Mouse (Mus musculus) kidney, adult 8-10 months (tissue): Measurements from ENCODE around the gene Arl5a.
A peak's percentile ranks its signal among the peaks of the same experiment; 100 is the strongest.

Source experiments
- DNase-seq, 2 experiments: peaks; one replicate each; pipeline ENCODE4 v3.0.0; 2022

Arl5a gene

DNA sequence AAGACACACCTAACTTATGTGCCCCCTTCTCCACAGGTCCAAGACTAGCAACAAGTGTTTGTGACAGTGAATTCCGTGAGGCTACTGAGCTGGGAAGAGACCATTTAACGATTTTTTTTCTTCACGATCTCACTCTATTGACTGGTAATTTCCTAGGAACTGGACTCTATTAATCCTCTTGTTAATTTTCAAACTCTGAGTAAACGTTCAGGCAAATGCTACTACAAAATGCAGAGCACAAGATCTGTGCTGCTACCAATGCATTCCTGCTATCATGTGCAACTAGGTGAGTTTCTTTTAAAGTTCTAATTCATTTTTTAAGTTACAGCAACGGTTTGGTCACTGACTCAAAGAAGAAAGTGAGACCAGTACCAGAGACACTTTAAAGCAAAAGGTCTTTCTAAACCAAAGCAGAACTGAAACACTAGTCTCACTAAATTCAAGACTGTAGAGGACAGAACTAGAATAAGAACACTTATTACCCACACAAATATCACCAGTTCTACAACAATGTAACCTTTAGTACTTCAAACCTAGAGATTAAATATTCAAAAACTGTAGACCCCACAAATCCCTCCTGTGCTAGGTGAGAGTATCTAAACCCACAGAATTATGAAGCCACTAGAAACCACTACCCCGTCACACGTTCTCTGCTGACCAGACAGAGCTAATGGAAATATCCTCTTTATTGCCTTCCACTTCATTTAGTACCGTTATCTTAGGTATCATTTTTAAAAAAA lies 1.7 kb downstream of the Arl5a start:
- no peak for DNase-seq

DNA sequence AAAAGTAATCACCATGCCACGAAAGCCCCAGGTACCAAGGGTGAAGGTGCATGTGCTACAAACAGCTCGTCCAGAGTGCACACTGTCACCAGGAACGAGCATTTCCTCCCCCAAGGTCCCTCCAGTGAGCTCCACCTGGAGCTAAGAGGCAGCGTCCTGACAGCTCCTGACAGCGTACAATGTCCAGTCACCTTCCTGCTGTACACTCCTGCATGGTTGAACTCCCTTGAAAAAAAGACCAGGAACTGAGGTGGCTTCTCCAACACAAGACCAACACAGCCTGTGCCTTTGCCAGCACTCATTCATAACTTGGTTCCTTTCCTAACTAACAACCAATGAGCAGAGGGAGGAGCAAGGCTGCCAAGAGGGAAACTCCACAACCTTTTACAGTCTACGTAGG lies 3.5 kb downstream of the Arl5a start:
- peak; percentile 61 to 68 for DNase-seq

DNA sequence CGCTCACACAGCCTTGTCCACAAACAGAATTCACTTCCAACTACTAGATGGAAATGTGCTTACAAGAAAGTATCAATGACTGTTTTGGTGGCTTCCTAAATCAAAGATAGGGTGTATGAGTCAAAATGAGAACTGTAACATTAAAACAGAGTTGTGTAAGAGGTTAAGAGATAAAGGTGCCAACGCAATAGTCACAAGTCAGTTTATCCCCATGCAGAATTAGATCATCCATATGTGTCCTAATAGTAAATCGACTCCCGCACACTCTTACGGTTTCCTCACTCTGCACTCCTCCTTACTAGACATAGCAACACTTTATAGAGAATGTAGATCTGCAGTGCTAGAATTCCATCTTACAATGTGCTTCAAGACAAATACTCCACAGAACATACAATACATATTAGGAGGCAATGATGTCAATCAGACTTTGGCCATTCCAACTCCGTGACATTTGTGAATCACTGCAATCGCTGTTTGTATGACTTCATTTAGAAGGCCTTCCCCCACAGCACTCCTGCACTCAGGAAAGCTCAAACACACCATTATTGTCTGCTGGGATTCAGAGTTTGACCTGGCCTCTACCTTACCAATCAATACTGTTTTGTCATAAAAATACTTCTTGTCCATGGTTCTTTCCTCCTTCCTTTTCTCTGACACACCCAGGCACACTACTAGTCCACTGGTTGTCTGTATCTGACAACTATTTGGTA lies 4.5 kb downstream of the Arl5a start:
- DNase-seq = no peak

DNA sequence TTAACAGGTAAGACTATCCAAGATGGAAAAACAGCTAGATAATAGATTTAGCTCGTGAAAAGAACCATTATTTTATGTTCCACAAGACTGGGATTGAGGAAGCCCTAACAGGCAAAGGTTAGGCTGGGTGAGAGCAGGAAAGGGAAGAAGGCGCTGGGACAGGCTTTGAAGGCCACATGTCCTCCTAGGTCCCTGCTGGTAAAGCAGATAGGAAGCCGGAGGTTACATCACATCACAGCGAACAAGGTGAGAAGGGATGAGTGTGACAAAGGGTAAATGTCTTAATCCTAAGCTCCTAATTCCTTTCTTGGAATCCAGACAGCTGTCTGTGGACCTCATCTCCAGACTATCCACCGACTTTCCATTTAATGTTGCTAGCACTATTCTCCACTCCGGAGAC lies 5.4 kb downstream of the Arl5a start:
- DNase-seq = no peak

DNA sequence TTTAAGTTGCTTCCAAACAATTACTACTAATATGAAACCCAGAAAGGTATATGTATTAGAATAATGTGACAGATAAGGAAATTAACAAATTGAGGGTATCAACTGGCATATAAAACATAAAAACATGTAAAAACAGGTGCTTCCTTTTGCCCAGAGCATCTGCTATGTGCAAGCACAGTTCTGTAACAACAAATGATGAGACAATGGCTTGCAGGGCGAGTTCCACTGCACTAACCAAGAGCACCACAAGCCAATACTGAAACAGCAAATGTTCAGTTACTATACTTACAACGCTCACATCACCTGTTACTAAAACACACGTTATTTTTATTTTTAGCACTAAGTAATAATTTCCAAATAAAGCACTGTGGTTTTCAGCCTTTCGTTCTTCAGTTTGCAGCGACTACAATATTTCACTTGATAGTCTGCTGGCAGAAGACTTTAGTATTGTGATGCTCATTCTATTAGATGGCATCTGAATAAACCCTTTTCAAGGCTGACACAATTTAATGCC lies 12.1 kb downstream of the Arl5a start:
- no peak for DNase-seq

DNA sequence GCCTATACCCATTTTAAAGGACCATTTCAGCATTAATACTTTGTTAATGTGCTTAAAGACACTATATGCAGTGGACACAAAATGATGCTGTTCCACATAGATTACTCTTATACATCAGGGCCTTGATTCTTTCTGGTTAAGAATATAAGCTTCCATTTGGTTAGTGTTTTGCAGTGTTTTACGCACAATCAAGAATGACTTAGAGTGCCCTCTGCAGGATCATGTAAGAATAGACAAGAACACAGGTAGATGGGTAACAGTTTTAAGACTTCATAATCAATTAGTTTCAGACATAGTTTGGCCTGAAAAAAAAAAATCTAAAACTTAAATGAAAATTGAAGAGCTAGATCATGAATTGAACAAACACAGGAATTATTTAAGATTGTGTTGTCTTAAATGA lies 18.2 kb downstream of the Arl5a start:
- no peak for DNase-seq

DNA sequence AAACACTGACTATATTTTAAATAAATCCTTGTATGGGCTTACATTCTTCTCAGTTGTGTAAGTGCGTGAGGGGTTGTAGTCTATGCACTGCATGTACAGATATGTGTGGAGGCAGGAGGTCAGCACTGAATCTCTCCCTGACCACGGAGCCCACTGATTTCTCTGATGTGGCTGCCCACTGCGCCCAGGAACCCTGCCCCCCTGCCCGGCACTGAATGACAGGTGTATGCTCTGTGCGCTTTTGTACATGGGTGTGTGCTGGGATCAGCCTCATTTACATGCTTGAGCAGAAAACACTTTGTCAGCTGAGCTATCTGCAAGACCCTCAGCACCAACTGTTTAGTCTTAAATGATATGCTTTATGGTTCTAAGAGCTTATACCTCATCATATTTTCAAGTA lies 19.5 kb downstream of the Arl5a start:
- no peak for DNase-seq

DNA sequence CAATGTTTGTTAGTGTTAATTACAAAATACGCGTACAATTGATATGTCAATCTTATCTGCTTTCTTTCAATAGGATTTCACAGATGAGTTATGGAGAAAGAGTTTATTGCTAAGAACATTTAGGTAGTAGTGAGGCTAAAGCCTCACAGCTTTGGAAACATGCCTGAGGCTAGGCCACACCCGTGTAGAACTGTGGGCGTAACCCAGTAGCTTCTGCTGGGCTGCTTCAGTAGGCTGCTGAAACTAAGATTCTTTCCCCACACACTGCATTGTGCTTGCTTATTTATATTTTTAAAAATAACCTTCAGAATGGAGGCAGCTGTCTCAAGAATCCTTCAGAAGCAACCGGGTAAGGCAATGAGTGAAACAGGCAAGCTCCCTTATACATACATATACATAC lies 30.2 kb downstream of the Arl5a start:
- DNase-seq = no peak

DNA sequence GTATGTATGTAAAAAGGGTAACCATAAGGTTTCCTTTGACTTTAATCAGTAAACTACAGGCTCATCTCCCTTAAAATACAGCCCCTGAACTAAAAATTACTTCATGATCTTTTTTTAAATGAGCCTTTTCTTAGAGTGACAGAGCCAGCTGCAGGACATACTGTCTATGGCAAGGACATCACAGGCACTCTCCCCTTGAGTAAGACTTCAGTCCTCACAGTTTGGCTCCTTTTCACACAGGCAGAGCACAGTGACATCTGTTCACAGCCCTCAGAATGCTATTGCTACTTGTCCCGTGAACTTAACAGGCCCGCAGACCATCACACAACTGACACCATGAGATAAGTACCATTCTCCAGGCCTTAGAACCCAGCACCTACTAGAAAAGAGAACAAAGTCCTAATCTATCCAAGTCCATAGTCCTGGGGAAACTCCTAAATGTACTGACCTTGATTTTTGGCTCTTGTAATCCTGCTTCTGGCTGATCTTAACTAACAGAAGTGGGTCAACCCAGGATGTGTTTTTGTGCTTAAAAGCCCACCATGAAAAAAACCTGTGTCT lies 34.2 kb downstream of the Arl5a start:
- no peak for DNase-seq

DNA sequence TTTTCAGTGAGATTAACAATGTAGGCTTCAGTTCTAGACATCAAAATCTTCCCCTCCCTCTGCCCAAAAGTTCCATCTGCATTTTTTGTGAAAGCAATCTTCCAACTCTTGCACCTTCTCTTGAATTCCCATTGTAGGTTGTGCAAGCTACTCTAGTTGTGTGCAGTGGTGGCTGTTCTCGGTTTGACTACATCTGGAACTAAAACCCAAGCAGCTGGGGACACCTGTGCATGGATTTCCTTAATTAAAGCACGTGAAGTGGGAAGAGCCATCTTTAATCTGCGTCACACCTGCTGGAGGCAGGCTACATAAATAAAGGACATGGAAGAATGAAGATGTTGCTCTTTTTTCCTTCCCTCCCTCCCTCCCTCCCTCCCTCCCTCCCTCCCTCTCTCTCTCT lies 34.7 kb downstream of the Arl5a start:
- DNase-seq = no peak

DNA sequence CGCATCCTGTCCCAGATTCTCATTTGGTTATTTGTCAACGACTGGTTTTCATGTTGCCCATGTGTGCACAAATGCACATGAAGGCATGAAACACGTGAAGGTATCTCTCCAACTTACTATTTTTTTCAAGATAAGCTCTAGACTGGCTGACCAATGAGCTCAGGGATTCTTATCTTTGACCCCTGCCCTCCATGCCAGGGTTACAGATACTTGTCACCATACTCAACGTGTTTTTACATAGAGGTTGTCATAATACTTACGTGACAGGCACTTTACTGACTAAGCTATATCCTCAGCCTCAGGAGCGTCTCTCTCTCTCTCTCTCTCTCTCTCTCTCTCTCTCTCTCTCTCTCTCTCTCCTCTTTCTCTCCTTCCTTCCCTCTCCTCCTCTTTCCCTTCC lies 38.2 kb downstream of the Arl5a start:
- DNase-seq = no peak

DNA sequence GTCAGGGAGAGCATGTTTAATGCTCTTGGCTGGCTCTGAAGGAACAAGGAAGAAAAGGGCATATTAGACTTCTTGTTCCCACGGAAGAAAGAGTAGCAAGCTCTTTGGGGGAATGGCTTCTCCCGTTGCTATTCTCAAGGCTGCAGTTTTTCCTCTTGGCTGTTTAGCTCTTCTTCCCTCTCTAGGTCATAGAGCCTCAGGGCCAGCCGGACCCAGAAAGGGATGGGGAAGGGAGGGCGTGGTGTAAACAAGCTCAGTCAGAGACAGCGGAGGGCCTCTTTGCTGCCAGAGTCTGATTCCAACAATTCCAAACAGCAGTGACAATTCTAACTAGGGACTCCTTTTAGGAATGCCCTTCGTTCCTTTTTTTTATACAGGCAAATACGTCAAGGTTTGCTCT lies 38.7 kb downstream of the Arl5a start:
- no peak for DNase-seq

DNA sequence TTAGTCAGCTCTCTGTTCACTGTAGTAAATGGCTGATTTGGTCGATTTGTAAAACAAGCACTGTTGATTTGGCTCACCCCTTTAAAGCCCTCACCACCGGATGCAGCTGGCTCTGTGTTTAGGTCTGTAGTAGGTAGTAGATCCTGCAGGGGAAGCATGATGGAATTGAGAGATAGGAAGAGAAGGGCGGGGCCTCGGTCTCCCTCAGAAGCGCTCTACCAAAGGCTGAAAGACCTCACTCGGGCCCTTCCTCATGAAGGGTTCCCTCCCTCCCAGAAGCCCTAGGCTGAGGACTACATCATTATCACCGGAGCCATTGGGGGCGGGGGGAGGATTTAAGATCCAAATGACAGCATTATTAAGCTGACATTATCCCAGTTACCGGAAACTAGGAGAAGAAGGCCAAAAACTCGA lies 45.8 kb downstream of the Arl5a start:
- no peak for DNase-seq

DNA sequence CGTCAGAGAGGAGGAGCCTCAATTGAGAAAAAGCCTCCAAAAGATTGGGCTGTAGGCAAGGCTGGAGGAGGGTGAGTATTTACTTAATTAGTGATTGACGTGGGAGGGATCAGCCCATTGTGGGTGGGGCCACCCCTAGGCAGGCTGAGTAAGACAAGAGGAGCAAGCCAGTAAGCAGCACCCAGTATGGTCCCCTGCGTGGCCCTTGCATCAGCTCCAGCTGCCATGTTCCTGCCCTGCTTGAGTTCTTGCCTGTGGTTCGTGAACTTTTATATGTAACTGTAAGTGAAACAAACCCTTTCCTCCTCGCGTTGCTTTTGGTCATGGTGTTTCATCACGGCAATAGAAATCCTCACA lies 46.3 kb downstream of the Arl5a start, which contains the start of gene Neb:
Gene Neb, minus strand, starts transcription at position 27 of the 357 bp plus-strand sequence.
- no peak for DNase-seq

DNA sequence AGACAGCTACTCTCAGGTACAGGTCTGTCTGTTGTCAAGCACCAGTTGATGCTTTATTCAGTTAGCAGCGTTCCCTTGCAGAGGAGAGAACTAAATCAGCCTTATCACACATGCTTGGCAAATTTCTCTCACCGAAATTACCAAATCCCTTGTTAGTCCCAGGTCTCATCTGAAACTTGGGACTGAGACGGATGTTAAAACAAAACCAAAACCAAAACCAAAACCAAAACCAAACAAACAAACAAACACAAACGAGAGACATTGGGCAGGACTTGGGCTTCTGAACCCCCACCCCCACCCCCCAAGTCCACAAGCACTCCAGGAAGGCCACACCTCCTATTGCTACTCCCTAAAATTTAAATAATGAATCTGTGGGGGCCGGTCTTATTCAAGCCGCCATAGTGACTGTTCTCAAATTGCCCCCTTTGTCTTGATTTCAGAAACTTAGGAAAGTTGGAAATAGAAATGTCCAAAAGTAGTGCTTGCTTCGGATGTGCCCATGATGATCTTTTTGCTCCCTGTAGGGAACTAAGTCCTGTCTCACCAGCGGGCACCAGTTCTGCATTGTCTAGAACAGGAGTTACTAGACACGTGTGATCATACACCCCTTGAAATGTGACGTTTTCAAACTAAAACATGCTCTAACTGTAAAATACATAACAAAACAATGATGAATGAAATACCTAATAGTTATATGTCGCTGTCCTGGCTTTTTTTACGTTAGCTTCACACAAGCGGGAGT lies 46.8 kb downstream of the Arl5a start:
- DNase-seq = no peak

DNA sequence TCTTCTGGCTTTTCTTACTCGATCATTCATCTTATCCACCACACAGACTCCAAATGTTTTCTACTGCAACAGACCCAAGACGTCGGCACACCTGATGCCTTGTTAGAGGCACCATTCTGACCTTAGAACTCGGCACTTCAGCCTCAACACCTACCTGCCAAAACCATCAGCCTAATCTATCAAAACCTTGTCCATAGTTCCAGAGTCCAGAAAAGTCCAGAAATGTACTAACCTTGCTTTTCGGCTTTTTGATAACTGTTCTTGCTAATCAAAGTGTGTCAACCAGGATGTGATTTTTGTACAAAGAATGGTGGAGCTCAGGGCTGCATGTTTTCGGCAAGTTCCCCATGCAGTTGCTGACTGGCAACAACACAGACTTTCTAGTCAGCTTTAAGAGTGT lies 50.0 kb downstream of the Arl5a start:
- DNase-seq = no peak

DNA sequence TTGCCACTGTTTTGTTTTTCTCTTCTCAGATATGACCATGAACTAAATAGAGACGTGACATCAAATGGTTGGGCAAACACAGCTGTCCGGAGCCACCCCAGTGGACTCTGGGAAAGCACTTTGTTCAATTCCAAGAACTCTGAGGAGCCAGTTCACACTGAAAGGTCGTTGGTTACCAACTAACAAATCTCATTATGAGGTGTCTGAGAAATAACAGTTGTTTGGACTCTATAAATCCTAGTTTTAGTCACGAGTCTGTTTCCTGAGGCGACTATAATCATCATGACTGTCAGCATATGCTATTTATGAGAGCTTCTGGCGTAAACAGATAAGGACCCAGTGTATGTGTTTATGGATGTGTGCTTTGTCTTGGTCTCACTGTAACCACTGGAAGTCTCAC lies 52.2 kb downstream of the Arl5a start:
- no peak for DNase-seq

DNA sequence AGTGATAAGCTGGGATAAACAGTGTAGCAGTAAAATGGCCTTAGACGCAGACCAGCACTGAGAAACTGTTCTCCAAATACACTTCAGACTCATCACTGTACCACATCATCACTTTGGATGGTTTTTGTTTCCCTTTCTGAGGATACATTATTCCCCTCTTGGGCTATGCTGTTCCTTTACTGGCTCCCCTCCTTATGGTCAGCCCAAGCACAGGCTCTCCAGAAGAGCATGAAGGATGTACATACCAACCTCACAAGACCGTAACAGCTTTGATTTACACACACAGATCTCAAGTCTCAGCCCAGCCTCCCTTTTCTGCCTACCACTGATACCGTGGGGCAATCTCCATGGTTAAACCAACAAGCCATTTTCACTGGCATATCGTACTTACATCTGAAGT lies 52.6 kb downstream of the Arl5a start:
- DNase-seq = no peak

DNA sequence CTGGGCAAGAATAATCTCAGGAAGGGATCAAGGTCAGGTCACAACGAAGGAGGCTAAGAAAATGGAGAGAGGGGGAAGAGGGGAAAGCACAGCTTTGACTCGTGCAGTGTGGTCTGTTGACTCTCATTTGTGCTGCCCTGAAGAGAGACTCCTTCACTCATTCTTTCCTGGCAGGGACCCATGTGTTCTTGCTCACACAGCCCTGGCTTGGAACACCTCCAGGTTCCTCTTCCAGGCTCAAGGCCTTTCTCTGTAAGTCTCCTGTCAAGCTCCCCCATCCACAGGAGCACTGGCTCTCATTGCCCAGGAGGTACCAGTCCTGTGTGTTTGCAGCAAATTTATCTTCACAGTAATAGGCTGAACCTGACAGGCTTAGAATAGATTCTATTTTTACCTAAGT lies 53.6 kb downstream of the Arl5a start:
- DNase-seq = peak in 1 of 2 experiments; percentile 3

DNA sequence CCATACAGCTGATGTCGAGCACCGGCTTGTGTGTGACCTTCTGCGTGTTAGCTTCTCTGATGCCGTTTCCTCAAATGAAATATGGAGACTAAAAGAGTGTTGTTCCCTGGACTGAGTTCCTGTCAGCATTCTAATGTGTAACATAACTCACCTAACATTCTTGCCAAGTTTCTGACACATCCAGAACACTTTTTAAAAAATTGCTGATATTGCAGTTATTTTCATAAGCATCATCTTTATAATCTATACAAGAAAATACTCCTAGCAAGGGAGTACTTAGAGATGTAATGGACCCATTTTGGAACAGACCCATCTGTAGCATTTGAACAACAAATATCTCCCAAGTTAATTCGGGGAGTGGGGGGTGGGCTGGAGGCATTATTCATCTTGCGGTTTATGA lies 55.1 kb downstream of the Arl5a start:
- no peak for DNase-seq

DNA sequence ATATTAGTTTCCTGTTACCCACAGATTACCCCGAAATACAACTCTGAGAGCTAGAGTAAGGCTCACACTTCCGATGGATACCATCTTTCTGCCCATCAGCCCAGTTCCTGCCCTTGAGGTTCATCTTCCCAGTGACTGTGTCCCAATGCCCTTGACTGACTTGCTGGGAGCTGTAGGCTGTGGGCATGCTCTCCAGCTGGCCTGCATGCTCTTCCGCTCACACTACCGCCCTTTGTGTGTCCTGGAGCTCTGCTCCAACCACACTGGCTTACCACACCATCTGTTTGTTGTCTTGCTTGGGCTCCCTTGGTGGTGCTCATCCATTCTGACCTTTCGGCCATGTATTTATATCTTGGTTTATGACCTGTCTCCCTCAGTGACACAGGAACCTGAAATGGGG lies 57.0 kb downstream of the Arl5a start:
- no peak for DNase-seq

DNA sequence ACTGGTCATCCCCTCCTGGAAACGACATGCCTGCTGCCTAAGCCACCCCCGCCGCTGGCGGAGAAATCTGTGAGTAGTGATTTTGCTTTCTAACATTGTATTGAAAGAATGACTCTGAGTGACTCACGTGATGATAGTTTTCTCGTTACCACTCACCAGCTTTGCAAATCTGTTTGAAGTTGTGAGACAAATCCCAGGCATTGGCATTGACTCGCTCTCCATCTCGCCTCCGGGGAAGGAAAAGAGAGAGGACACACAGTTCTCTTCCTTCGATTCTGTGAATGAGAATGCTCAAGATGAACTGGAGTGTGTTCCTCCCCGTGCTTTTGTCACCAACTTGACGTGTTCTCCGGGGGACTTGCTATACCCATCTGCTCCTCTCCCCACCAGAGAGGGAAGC lies 57.5 kb downstream of the Arl5a start:
- DNase-seq = no peak

DNA sequence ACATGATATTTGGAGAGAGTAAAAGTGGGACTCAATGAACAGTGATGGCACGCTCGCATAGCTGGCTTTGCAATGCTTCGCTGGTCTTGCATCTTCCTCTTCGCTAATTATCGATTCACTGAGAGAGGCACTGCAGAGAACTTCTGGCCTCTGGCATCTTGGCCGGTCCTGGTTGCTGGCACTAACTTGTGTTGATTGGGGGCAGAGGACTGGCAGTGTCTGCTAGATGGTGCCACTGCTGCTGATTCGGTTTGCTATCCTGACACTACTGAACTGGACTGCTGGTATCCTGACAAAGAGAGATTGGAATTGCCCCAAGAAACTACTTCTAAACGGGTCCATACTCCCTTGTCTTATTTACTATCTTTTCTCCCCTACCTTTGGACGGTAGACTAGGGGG lies 63.6 kb downstream of the Arl5a start:
- DNase-seq = no peak

DNA sequence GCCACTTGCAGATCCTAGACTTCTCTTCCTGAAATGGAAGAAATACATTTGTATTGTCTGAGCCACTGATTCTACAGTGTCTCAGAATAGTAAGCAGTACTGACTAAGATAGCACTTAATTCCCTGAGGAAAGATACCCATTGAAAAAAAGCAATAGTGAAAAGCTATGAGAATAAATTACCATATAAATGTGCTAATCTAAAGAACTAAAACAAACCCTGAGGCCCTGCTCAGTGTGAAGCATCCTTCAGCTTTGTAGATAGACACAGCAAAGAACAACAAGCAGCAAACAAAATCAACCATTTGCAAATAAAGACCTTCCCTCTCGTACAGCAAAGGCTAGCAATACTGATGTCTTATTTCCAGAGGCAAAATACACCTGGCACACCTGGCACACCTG lies 65.0 kb downstream of the Arl5a start:
- no peak for DNase-seq
